Mouse (Mus musculus) cerebellum, adult 11 months (tissue): Measurements from ENCODE around the gene Il17ra.

ENCODE experiments used
- DNase-seq: peaks from one replicate; pipeline ENCODE4 v3.0.0; 2022

Gene Il17ra

DNA sequence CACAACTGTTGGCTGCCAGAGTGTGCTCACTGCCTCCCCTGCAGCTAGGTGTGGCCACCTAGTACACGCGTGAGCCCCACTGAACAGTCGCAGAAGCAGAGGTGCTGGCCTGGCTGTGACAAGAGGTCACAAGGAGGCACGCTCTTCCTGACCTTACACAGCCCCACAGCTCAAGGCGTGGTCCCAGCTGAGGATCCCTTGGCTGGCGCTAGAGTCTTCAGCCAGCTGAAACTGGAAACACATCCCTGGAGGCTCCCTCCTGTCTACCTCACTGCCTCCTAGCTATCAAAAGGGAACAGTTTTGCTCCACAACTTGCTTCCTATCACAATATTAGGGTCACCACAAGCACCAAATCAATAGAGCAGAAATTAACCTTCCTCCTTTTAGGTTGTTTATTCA is 48.2 kb downstream of the Il17ra start:
- no peak for DNase-seq

DNA sequence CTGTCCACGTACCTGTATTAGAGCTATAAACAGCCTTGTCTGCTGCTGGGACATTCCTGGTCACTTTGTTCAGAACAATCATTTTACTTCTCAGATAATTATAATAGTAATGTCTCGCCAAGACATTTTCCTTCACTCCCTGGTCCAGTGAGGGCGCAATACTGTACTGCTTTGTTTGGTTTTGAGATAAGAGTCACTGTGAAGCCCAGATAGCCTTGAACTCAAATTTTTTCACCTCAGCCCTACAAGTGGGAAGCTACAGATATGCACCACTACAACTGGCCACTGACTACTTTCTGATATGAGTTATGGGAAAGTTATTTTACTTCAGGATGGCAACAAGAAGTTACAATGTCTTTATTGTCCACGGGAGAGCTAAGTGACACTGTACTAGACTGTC is 53.4 kb downstream of the Il17ra start:
- no peak for DNase-seq

DNA sequence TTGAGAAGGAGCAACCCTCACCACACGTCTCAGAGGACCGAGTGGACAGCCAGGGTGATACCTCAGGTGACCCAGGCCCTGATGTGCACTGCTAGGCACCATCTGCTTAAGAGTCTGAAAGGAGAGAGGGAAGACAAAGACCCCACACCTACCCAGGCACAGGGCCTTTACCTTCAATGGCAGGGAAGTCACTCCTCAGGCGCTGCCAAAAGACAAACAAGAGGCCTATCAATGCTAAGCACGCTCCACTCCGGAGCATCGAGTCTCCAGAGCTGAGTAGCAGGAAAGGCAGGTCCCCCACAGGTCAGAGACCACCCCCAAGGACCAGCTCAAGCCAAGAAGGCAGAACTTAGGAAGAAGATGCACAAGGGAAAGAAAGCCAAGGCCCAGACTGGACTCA is 53.8 kb downstream of the Il17ra start:
- no peak for DNase-seq

GRCm38 (mm10) chr6:120517311-120517710 is 54.3 kb downstream of the Il17ra start:
- DNase-seq: no peak

DNA sequence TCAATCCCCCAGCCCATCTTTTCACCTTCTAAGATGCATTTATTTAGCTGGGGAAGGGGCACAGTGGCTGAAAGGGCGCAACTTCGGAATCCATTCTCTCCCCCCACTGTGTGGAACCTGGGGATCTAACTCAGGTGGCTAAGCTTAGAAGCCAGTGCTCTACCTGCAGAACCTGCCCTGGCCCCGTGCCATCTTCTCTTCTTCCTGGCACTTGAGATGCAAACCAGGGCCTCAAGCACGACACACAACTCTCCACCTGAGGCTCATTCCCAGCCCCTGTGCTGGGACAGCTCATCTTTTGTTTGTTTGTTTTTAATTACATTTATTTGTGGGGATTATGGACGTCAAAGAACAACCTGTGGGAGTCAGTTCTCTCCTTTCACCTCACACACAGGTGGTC is 56.6 kb downstream of the Il17ra start:
- DNase-seq: no peak

GRCm38 (mm10) chr6:120524796-120525195 is 61.7 kb downstream of the Il17ra start:
- no peak for DNase-seq

DNA sequence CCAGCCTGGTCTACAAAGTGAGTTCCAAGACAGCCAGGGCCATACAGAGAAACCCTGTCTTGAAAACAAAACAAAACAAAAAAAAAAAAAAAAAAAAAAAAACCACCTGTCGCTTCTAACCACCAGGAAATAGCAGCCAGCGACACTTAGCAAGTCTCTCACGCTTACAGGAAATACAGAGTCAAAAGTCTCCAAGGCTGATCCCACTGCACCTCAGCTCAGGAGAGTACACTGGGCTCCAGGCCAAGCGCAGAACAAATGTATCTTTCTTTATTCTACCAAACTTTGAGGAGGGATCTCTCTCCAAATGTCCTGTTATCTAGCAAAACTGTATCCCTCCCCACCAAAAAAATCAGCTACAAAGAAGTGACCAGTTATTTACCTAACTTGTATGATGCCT is 66.1 kb downstream of the Il17ra start:
- no peak for DNase-seq

DNA sequence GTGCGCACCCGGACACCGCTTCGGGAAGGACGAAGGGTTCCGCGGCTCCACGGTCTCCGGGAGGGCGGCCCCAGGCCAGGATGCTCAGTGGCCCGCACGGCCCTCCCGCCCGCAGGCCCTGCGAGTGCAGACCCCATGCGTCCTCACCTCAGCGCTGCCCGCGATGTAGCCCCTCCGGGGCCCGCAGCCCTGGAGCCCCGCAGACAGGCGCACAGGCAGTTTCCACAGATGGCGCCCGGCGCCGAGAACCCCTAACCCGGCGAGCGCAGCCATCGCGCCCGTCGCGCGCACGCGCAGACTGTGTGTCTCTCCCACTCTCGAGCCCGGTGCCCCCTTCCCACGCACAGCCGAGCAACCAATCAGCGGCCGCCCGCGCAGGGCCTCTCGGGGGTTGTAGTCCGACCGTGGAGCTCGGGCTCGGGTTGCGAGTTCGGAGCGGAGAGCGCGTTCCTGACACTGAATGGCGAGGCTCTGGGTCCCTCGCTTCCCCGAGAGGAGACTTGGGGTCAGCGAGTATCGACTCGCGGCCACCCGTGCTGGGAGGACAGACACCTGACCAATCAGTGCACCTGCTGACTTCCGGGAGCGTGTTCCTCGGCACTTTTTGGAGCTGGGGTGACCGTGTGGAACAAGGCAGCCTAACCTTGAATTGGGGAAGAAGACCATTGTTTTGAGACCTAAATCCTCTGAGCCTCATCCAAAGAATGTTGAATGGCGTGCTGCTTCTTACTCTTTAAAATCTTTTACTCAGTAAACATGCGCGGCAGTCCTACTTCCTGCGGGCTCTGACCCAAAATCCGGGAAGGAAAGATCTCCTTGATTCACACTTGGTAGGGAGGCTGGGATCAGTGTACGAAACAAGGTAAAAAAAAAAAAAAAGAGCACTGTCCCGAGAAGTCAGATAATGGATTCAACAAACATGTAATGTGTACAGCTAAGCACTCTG is 68.2 kb downstream of the Il17ra start, which contains the start of gene Hdhd5:
Gene Hdhd5 (minus strand): TSS at position 300 of the 946 bp plus-strand sequence.
- DNase-seq: peak; percentile 92

- DNase-seq: no peak
Observed at GRCm38 (mm10) chr6:120532594-120532993, 69.5 kb downstream of the Il17ra start.

DNA sequence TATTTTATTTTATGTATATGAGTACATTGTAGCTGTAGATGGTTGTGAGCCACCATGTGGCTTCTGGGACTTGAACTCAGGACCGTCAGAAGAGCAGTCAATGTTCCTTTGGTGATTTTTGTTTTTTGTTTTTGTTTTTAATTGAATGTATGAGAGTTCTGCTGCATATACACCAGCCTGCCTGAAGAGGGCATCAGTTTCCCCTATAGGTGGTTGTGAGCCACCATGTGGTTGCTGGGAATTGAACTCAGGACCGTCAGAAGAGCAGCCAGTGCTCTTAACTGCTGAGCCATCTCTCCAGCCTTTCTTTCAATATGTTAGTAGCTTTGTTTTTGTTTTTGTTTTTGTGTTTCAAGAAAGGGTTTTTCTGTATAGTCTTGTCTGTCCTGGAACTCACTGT is 73.3 kb downstream of the Il17ra start:
- DNase-seq: no peak
